Mouse (Mus musculus) stomach, embryonic 16.5 days (tissue): Measurements from ENCODE around the gene Gm4491. TPM values are rescaled to one million over a fixed set of nuclear protein-coding genes. Genes with fewer than 3 reads are reported as not detected.

Experiments used
- polyA plus RNA-seq: library from polyadenylated mRNA; unstranded; fragments of >200 nt; fragmentation: Nextera tagmentation; extraction: Ambion mirVana; gene quantifications from 2 replicates; pipeline ENCODE4 v1.2.1, GENCODE M21; 2015

The Gm4491 gene
- polyA plus RNA-seq, 1 experiment from 2014 or later, result not detected

Other genes starting within 250 kb of the Gm4491 start
- gene Zmym2, start 229.2 kb downstream of the Gm4491 start, polyA plus RNA-seq, result 40.1 and 40.2 TPM in 2 replicates
- gene Gja3, start 57.8 kb downstream of the Gm4491 start, polyA plus RNA-seq, result 0.69 and 2.0 TPM in 2 replicates
- gene Gjb2, start 11.2 kb downstream of the Gm4491 start, polyA plus RNA-seq, result 45.3 and 72.8 TPM in 2 replicates
- 12.7 and 19.2 TPM in 2 replicates for gene Gjb6, start 17.7 kb upstream of the Gm4491 start, polyA plus RNA-seq